Mouse (Mus musculus) olfactory bulb, adult 2 months (tissue): ENCODE results near the gene Map4k3. TPM values are rescaled to one million over a fixed set of nuclear protein-coding genes. Genes with fewer than 3 reads are reported as not detected.
"Not testable (repeated sequence)": the region's sequence is repeated elsewhere in the genome, so short reads cannot be mapped to it uniquely, and the experiment has no call there.

Experiments used
- H3K27ac ChIP-seq: fragments of 200-500 bp; 2 replicates; pipeline ENCODE4 v1.5.1; 2012; ENCODE audit warnings: low read depth, low read length; ENCODE audit not compliant: insufficient read depth
- H3K4me1 ChIP-seq: fragments of 200-500 bp; 2 replicates; pipeline ENCODE4 v1.6.1; 2012; ENCODE audit warnings: low read length; ENCODE audit not compliant: control insufficient read depth, insufficient read depth
- H3K4me3 ChIP-seq: fragments of 200-500 bp; 2 replicates; pipeline ENCODE4 v1.5.1; 2012; ENCODE audit warnings: mild to moderate bottlenecking, low read depth, low read length, moderate library complexity; ENCODE audit not compliant: insufficient read depth
- CTCF ChIP-seq: fragments of 200-500 bp; IDR thresholded peaks from 2 replicates; pipeline ENCODE4 v1.5.1; 2012; ENCODE audit warnings: low read depth, mild to moderate bottlenecking, low read length, moderate library complexity; ENCODE audit not compliant: insufficient read depth
- POLR2A ChIP-seq: fragments of 200-500 bp; IDR thresholded peaks from 2 replicates; pipeline ENCODE4 v1.6.1; 2012; ENCODE audit warnings: mild to moderate bottlenecking, low read depth, low read length, moderate library complexity; ENCODE audit not compliant: insufficient read depth
- WGBS: fragments of 180-500 bp; shearing (Covaris S2); methylation state at CpG from one replicate; pipeline ENCODE4 v1.1.7; 2018; 5-methylcytosine and 5-hydroxymethylcytosine counted together
- polyA plus RNA-seq: library from polyadenylated mRNA; stranded (reverse); fragments of >200 nt; gene quantifications from 2 replicates; pipeline ENCODE4 v1.2.4, GENCODE M21; 2012; ENCODE audit warnings: low replicate concordance; ENCODE audit not compliant: missing spikeins, insufficient read depth, insufficient read length

The Map4k3 gene
- polyA plus RNA-seq, 1 experiment = not detected

GRCm38 (mm10) chr17:80546227-80546626 is 182.1 kb downstream of the Map4k3 start:
- 87% methylated on average over 8 of the region's 8 CpGs for WGBS
- no peak overlapping the region for H3K4me3 ChIP-seq
- H3K27ac ChIP-seq = no peak overlapping the region
- no peaks in the 10 kb centered on the region for H3K4me1 ChIP-seq
- no peak for TF ChIP-seq CTCF

GRCm38 (mm10) chr17:80543646-80544045 is 184.6 kb downstream of the Map4k3 start:
- H3K4me1 ChIP-seq = no peaks in the 10 kb centered on the region
- WGBS = 86% methylated on average over 20 of the region's 20 CpGs
- TF ChIP-seq CTCF = no peak
- TF ChIP-seq POLR2A = no peak
- no peak overlapping the region for H3K4me3 ChIP-seq
- H3K27ac ChIP-seq = no peak overlapping the region

GRCm38 (mm10) chr17:80537136-80537535 is 191.1 kb downstream of the Map4k3 start:
- no peak overlapping the region for H3K4me3 ChIP-seq
- no peak overlapping the region for H3K27ac ChIP-seq
- TF ChIP-seq POLR2A = no peak
- no peak for TF ChIP-seq CTCF
- H3K4me1 ChIP-seq = no peaks in the 10 kb centered on the region
- 68% methylated on average over 6 of the region's 6 CpGs for WGBS

GRCm38 (mm10) chr17:80535633-80536032 is 192.7 kb downstream of the Map4k3 start:
- TF ChIP-seq CTCF = no peak
- TF ChIP-seq POLR2A = no peak
- Histone ChIP-seq H3K27ac (no peak overlapping the region), H3K4me3 (no peak overlapping the region), H3K4me1 (no peaks in the 10 kb centered on the region)
- WGBS = 20% methylated on average over 6 of the region's 6 CpGs

GRCm38 (mm10) chr17:80531351-80531750 is 196.9 kb downstream of the Map4k3 start:
- not testable (repeated sequence) for H3K4me1 ChIP-seq, H3K27ac ChIP-seq, H3K4me3 ChIP-seq
- WGBS = 78% methylated on average over 2 of the region's 2 CpGs

Other genes with a start within 250 kb of the Map4k3 start
- gene Sos1, start 248.0 kb downstream of the Map4k3 start, polyA plus RNA-seq = not detected in 2 replicates
- gene Cdkl4, start 150.7 kb downstream of the Map4k3 start, polyA plus RNA-seq = not detected in 2 replicates
- gene Tmem178, start 216.1 kb upstream of the Map4k3 start, polyA plus RNA-seq = not detected in 2 replicates